Mouse (Mus musculus): ENCODE results near the gene Apopt1.
A peak's percentile ranks its signal among the peaks of the same experiment; 100 is the strongest.

Gene Apopt1

DNA sequence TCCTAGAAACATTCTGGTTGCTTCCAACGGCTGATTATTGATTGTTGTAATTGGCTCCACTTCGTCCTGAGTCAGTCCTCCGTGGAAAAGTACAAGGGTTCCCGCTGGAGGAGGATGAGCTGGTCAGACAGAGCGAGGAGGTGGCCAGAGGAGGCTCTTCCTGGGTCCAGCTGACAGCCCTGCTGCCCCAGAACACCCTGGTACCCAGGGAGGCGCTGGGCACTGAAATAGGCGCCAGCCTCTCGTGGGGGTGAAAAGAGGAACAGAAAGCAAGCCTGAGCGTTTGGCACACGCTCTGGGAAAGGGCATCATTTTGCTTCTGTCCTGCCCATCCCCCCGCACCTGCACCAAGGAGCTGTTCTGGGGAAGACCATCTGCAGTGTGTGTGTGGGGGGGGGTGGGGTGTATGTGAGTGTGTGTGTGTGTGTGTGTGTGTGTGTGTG, 30.9 kb downstream of the Apopt1 start:
- DNase-seq (ENCODE audit: low spot score in 2 of 2), result no peak

- no peak for DNase-seq (ENCODE audit: low spot score in 2 of 2)
These were observed 32.2 kb downstream of the Apopt1 start for GRCm38 (mm10) chr12:111745274-111745673.

DNA sequence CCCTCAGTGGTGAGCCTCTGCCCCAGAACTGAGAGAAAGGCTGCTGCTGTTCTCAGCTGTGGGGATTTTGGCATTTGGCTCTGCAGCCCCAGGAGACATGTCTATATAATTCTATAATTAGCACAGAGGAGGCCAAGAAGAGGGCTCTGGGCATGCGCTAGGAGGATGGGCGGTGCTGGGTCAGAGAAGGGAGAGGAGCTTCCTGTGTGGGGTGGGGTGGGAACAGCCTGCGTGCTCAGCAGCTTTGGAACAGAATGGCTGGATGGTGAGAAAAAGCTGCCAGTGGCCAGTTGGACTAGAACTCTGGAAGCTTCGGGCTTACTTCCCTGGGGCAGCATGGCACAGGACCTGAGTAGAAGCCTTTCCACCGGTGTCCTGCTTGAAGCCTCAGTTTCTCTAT, 33.0 kb downstream of the Apopt1 start:
- DNase-seq (ENCODE audit: low spot score in 2 of 2), result no peak

DNA sequence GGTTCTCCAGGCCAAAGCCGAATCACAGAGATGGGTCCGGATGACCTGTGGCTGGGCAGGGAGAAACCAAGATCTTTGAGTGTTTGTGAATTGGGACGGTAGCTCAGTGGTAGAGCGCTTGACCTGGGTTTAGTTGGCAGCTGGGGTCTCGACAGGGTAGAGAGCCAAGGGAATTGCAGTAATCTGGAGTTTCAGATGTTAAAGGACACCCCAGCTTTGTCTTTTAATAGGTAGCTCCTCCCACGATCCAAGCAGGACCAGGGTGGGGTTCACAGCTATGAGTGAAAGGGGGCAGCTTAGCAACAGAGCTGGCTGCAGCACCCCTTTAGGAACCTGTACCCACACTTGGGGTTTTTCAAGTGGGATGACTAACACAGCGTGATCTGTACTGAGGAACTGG, 34.4 kb downstream of the Apopt1 start:
- DNase-seq (ENCODE audit: low spot score in 2 of 2), result no peak

DNA sequence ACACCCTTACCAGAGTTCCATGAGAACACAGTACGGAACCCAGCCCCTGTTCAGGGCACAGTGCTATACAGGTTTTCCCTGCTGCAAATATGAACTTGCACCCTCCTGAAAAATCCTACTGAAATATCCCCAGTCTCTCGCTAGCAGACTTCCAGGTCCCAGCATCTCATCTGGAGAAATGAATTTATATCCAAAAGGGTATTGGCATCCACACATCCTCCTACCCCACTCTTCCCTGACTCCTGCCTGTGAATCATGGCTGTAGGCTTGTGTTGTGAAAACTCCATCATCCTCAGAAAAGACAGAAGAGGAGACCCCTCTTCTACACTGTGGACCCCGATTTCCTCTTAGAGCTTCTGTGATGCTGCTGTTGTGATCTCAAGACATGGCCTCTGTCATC, 37.7 kb downstream of the Apopt1 start:
- no peak for DNase-seq (ENCODE audit: low spot score in 2 of 2)

DNA sequence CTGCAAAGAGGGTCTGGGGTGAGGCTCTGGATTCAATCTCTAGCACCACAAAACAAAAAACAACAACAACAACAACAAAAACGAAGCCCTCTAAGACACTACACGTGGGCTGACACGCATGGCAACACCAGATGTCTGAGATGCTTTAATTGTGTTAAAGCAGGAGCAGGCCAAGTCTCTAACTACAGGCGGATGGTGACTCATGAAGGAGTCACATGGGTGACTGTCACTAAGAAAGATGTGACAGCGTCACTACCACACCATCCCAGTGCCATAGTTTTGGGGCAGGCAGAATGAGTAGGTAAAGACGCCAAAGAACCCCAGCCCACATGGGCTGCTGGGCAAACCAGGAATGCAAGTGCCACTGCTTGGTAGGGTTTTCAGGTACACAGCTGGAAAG, 39.4 kb downstream of the Apopt1 start:
- DNase-seq (ENCODE audit: low spot score in 2 of 2), result peak in 1 of 2 experiments; percentile 48

DNA sequence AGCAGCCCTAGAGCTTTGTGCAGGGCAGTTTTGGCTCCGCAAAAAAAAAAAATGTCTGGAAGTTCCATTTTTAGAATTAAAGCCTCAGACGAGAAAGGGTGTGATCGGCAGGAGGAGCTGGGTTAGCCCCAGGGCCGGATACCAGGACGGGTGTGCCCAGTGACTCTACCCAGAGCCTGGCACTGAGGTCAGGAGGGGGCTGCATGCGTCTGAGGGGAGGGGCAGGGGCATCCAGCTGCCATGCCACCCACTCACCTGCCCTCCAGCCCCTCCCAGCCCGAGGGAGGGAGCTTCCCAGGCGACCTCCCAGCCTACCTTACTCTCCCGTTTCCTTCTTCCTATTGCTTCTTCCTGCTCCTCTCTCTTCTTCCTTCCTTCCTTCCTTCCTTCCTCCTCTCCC, 40.3 kb downstream of the Apopt1 start:
- no peak for DNase-seq (ENCODE audit: low spot score in 2 of 2)

GRCm38 (mm10) chr12:111754710-111755109, 41.6 kb downstream of the Apopt1 start:
- DNase-seq (ENCODE audit: low spot score in 2 of 2), result no peak

GRCm38 (mm10) chr12:111755231-111755630, 42.2 kb downstream of the Apopt1 start:
- DNase-seq (ENCODE audit: low spot score in 2 of 2), result no peak

- no peak for DNase-seq (ENCODE audit: low spot score in 2 of 2)
These were observed 43.1 kb downstream of the Apopt1 start for GRCm38 (mm10) chr12:111756082-111756697.

- DNase-seq (ENCODE audit: low spot score in 2 of 2), result no peak
These were observed 43.6 kb downstream of the Apopt1 start for GRCm38 (mm10) chr12:111756698-111757082.

- DNase-seq (ENCODE audit: low spot score in 2 of 2), result no peak
These were observed 44.7 kb downstream of the Apopt1 start for GRCm38 (mm10) chr12:111757561-111758325.

DNA sequence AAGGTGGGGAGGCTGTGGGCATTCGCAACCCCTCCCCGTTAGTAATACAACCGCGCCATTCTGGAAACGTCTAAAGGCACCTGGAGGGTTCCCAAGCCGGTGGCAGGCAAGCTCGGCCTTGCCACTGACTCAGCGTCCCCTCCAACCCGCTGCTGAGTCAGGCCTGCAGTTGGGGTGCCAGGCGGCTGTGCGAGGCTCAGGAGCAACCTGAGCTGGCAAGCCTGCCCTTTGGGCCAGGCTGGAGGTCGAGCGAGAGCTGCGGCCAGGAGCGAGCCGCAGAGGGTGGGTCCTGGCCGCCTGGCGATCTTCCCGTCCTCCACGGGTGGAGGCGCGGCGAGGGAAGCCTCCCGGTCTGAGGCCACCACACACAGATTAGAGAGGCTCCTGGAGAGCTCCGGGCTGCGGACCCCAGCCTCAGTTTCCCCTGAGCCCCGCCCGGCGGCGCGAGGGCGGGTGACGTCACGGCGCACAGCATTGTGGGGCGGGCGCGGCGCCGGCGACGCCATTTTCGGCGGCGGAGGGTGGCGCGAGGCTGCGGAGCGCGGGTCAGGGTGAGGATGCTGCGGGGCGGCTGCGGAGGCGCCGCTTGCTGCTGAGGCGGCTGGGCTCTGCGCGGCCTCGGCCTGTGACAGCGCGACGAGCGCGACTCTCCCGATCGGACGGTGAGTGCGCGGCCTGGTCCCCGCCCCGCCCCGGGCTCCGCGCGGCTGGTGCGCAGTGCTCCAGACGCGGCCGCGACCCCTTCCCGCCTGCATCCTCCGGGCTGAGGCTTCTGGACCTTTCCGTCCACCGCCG, 45.5 kb downstream of the Apopt1 start, which contains the start of gene Klc1:
Klc1 (plus strand) TSS at position 469 of the 795 bp plus-strand sequence.
- peak; percentile 52 to 73 for DNase-seq (ENCODE audit: low spot score in 2 of 2)

GRCm38 (mm10) chr12:111759176-111760061, 46.4 kb downstream of the Apopt1 start:
- DNase-seq (ENCODE audit: low spot score in 2 of 2), result peak in 1 of 2 experiments; percentile 38

GRCm38 (mm10) chr12:111760306-111760908, 47.3 kb downstream of the Apopt1 start:
- DNase-seq (ENCODE audit: low spot score in 2 of 2), result no peak

- DNase-seq (ENCODE audit: low spot score in 2 of 2), result peak; percentile 27 to 55
These were observed 49.7 kb downstream of the Apopt1 start for GRCm38 (mm10) chr12:111762620-111763280.

- no peak for DNase-seq (ENCODE audit: low spot score in 2 of 2)
These were observed 53.5 kb downstream of the Apopt1 start for GRCm38 (mm10) chr12:111766313-111767236.

DNA sequence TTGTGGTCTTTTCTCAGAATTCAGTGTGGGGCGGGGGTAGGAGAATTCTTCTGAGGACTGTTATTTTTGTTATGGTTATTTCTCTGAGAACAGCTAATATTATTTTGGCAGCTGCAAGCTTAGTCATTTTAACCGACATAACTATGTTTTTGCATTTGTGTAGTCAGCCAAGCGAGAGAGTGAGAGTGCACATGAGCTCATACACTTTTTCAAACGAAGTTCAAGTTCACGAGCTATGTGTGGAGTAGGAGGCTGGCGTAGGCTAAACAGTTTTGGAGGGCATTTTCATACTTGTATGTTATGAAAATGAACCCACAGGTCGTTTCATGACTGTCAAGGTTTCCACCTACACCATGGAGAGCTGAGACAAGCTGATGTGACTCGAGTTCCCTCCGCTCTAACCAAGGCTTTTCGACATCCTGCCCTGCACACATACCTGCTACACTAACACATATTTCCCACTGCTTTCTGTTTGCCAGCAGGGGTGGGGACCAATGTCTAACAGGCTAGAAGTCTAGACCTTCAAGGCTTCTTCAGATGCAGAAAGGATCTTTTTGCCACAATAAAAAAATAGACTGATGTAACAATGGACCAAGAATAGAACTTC, 55.4 kb downstream of the Apopt1 start:
- no peak for DNase-seq (ENCODE audit: low spot score in 2 of 2)

GRCm38 (mm10) chr12:111769306-111769705, 56.2 kb downstream of the Apopt1 start:
- no peak for DNase-seq (ENCODE audit: low spot score in 2 of 2)

Data from left cerebral cortex, adult 9 months (tissue).